Mouse (Mus musculus): ENCODE data around the gene Prm3. TPM values are rescaled to one million over a fixed set of nuclear protein-coding genes. Genes with fewer than 3 reads are reported as not detected.
A peak's percentile ranks its signal among the peaks of the same experiment; 100 is the strongest.

Prm3 gene
- polyA plus RNA-seq, 1 experiment from 2014 or later: not detected

DNA sequence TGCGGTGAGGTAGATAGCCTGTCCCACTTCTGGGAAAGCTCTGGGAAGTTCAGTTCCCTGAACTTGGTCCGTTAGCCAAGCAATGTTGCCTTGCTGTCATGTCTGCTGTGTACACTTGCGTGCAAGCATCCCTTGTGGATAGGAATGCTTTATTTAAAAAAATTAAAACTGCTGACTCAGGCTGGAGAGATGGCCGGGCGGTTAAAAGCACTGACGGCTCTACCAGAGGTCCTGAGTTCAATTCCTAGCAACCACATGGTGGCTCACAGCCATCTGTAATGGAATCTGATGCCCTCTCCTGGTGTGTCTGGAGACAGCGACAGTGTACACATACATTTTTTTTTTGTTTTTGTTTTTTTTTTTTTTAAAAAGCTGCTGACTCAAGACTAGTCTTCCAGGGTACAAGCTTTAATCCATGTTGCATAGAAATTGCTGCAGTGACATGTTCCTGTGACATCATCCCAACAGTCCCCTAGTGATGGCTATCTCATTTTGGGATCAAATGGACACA, 3.1 kb downstream of the Prm3 start:
- no peaks in the 10 kb centered on the region for H3K36me3 ChIP-seq (replicated peaks)
- no peak overlapping the region for H3K4me3 ChIP-seq
- WGBS: 89% methylated on average over 7 of the region's 7 CpGs
- no peak overlapping the region for H3K27ac ChIP-seq
- peaks cover 32% of the 10 kb centered on the region for H3K27me3 ChIP-seq (ENCODE audit: poor library complexity, severe bottlenecking)
- no peak for DNase-seq (ENCODE audit: extremely low spot score, low spot score)
- H3K4me1 ChIP-seq: peaks cover 57% of the 10 kb centered on the region
- H3K9me3 ChIP-seq: no peaks in the 10 kb centered on the region

DNA sequence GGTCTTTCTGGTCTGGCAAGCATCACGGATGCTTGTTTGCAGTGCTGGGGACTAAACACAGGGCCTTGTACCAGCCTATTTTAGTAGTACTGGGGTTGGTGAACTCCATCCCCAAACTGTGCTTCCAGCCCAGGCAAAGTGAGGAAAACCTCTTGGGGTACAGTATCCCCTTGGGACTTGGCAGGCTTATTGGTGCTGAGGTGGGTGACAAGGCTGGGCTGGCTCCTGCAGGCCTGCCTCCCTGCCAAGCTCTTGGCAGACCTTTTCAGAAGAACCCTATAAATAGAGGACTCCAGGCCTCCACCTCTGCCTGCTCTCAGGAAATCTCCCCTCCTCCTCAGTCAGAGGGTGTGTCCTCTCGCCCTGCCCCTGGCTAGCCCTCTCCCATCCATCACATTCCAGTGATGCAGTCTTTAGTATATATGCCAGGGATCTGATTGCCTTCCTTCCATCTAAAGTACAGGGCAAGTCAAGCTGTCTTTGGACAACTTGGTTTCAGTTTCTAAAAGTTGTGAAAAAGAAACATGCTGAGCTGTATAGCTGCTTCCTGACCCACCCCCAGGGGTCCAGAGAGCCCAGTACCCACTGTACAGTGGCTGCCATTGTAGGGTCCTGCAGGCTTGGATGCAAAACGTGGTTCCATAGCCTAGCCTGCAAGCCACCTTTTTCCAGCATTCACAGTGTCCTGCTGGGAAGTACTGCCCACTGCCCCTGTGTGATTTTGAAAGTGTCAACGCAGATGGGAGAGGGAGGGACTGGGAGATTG, 3.7 kb downstream of the Prm3 start:
- Histone ChIP-seq H3K36me3 (replicated peaks) (no peaks in the 10 kb centered on the region), H3K4me1 (peaks cover 63% of the 10 kb centered on the region), H3K9me3 (no peaks in the 10 kb centered on the region), H3K27me3 (ENCODE audit: poor library complexity, severe bottlenecking) (peaks cover 37% of the 10 kb centered on the region), H3K27ac (peak overlapping the region; percentile 93), H3K4me3 (peak overlapping the region; percentile 80)
- 65% methylated on average over 4 of the region's 4 CpGs for WGBS
- no peak for DNase-seq (ENCODE audit: extremely low spot score, low spot score)

DNA sequence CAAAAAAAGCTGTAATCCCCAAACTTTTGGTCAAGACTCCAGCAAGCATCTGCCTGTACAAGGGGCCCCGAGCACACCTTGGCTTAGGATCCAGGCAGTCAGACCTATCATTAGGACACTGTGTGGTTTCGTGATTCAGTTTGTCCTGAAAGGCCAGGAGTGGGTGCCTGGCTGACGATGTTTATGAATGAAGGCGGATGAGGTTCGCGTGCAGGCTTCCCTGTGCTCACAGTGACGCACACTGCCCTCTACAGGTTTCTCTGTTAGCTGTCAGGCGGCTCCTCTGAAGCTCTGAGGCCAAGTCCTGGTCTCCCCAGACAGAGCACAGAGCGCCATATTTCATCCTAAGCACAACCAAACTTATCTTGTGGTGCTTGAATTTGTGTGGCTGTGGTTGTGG, 4.4 kb downstream of the Prm3 start:
- no peaks in the 10 kb centered on the region for H3K36me3 ChIP-seq (replicated peaks)
- DNase-seq (ENCODE audit: extremely low spot score, low spot score): peak; percentile 82
- H3K27me3 ChIP-seq (ENCODE audit: poor library complexity, severe bottlenecking): peaks cover 32% of the 10 kb centered on the region
- 1% methylated on average over 9 of the region's 9 CpGs for WGBS
- H3K9me3 ChIP-seq: no peaks in the 10 kb centered on the region
- peak overlapping the region; percentile 93 for H3K27ac ChIP-seq
- peaks cover 69% of the 10 kb centered on the region for H3K4me1 ChIP-seq
- peak overlapping the region; percentile 80 for H3K4me3 ChIP-seq

DNA sequence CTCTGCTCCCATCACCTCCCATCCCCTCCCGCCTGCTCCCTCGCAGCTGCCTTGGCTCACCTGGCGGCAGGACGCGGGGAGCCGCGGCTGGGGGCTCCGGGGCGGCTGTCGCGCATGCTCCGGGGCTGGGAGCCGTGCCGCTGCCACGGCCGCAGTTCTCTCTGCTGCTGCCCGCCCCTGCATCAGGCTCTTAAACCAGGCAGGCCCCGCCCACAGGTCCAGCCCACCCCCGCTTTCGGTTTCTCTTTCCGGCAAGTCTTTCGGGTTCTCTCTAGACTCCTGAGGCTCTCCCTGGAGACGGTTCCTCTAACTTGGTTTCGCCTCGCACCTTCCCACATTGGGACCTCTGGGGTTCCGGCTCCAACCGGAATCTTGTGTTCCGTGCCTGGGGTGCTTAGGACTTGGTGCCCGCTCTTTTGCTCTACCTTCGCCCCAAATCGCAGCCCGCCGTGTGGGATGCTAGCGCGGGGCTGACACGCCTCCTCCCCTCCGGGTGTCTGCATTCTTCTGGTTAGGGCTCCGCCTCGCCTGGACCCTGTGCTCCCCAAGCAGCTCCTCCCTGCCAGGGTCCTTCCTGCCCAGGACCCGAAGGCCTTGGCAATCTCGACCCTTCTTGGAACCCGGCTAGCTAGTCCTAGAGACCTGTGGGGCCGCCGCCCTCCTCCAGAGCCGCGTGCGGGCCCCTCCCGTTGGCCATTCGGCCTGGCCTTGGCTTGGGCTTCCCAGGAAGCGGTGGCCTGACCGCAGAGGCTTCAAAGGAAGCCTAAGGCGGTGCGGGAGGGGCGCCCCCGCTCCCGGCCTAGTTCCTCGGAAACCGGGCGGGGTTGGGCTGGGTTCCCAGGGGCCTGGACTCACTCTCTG, 5.1 kb downstream of the Prm3 start, which contains the start of gene Socs1:
Socs1 (minus strand) TSS at position 166 of the 861 bp plus-strand sequence.
- Histone ChIP-seq H3K27me3 (ENCODE audit: poor library complexity, severe bottlenecking) (peaks cover 30% of the 10 kb centered on the region), H3K4me3 (peak within 1 kb of the TSS; percentile 80), H3K4me1 (peaks cover 69% of the 10 kb centered on the region), H3K9me3 (no peaks in the 10 kb centered on the region), H3K27ac (peak within 1 kb of the TSS; percentile 93), H3K36me3 (replicated peaks) (no peaks in the 10 kb centered on the region)
- peak; percentile 90 for DNase-seq (ENCODE audit: extremely low spot score, low spot score)
- WGBS: under 1% methylated on average over 57 of the region's 59 CpGs

DNA sequence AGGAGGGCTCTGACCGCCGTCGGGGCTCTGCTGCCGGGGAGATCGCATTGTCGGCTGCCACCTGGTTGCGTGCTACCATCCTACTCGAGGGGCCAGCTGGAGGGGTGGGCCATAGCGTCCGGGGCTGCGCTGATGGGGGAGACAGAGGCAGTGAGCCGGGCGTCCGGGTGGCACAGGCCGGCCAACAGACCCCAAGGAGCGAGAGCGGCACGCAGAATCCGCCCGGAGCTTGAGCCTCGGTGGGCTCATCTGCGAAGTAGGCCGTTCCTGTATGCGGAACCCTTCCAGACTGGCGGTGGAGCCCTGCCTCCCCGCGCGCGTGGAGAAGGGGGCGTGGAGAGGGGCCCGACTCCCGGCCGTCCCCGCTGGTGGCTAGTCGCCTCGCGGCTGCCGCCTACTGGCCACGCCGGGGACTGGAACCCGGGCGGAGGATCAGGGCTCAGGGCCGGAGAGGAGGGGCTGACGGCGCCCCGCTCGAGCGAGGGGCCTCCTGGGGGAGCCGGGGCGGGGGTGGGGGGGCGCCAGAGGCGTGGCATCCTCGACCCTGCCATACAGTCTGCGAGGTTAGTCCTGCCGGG, 5.8 kb downstream of the Prm3 start:
- peak; percentile 91 for DNase-seq (ENCODE audit: extremely low spot score, low spot score)
- Histone ChIP-seq H3K4me1 (peaks cover 69% of the 10 kb centered on the region), H3K27ac (peak overlapping the region; percentile 93), H3K27me3 (ENCODE audit: poor library complexity, severe bottlenecking) (peaks cover 30% of the 10 kb centered on the region), H3K4me3 (peak overlapping the region; percentile 80), H3K9me3 (no peaks in the 10 kb centered on the region), H3K36me3 (replicated peaks) (no peaks in the 10 kb centered on the region)
- under 1% methylated on average over 52 of the region's 55 CpGs for WGBS

DNA sequence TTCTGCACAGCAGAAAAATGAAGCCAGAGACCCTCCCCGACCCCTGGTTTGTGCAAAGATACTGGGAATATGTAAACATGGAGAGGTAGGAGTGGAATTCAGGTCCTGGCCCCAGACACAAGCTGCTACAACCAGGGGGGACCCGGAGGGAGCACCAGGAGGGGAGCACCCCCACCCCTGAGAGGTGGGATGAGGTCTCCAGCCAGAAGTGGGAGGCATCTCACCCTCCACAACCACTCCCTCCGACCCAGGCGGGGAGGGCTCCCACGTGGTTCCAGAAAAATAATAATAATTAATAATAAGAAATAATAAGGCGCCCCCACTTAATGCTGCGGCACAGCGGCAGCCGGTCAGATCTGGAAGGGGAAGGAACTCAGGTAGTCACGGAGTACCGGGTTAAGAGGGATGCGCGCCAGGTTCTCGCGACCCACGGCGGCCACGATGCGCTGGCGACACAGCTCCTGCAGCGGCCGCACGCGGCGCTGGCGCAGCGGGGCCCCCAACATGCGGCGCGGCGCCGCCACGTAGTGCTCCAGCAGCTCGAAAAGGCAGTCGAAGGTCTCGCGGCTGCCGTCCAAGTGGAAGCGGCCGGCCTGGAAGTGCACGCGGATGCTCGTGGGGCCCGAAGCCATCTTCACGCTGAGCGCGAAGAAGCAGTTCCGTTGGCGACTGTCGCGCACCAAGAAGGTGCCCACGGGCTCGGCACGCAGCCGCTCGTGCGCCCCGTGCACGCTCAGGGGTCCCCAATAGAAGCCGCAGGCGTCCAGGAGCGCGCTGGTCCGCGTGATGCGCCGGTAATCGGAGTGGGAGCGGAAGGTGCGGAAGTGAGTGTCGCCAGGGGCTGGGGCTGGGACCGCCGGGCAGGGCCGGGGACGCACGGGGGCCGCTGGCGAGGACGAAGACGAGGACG, 6.6 kb downstream of the Prm3 start:
- peak overlapping the region; percentile 93 for H3K27ac ChIP-seq
- no peaks in the 10 kb centered on the region for H3K9me3 ChIP-seq
- peaks cover 62% of the 10 kb centered on the region for H3K4me1 ChIP-seq
- peak overlapping the region; percentile 80 for H3K4me3 ChIP-seq
- H3K27me3 ChIP-seq (ENCODE audit: poor library complexity, severe bottlenecking): peaks cover 27% of the 10 kb centered on the region
- H3K36me3 ChIP-seq (replicated peaks): no peaks in the 10 kb centered on the region
- 4% methylated on average over 81 of the region's 81 CpGs for WGBS
- peak; percentile 24 for DNase-seq (ENCODE audit: extremely low spot score, low spot score)

DNA sequence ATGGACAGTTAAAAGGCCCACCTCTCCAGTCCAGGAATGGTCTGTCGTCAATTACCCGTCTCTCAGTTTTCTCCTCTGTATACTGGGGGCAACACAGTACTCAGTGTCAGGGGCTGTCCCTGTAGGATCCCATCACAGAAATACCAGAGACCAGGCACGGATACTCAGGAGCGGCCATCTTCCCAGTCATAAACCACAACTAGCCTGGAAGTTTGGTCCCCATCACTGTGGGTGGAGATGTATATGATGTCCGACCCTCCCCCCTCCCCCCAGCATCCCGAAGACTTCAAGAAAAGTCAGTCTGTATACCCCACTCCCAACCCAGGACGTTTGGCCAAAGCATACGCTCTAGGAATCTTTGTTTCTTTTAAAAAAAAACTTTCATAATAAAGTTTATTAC, 7.3 kb downstream of the Prm3 start:
- Histone ChIP-seq H3K27me3 (ENCODE audit: poor library complexity, severe bottlenecking) (peaks cover 27% of the 10 kb centered on the region), H3K9me3 (no peaks in the 10 kb centered on the region), H3K36me3 (replicated peaks) (no peaks in the 10 kb centered on the region), H3K27ac (no peak overlapping the region), H3K4me1 (peaks cover 55% of the 10 kb centered on the region), H3K4me3 (peak overlapping the region; percentile 80; the same call in 1 of the 2 replicates)
- DNase-seq (ENCODE audit: extremely low spot score, low spot score): no peak
- whole genome bisulfite sequencing: 63% methylated on average over 8 of the region's 8 CpGs

DNA sequence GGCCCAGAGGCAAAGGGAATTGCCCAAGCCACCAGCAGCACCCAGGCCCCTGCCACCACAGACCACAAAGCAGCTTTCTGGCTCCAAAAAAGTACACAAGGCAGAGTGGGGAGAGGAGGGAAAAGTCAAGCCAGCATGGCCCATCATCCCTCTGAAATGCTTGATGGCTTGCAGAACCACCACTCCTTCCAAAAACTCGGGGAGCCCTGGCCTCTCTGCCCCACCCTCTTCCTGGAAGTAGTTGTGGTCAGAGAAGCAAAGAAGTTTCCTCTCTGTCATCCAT, 7.6 kb downstream of the Prm3 start:
- DNase-seq (ENCODE audit: extremely low spot score, low spot score): no peak
- H3K27me3 ChIP-seq (ENCODE audit: poor library complexity, severe bottlenecking): peaks cover 27% of the 10 kb centered on the region
- no peaks in the 10 kb centered on the region for H3K9me3 ChIP-seq
- H3K36me3 ChIP-seq (replicated peaks): no peaks in the 10 kb centered on the region
- no peak overlapping the region for H3K27ac ChIP-seq
- peaks cover 51% of the 10 kb centered on the region for H3K4me1 ChIP-seq
- WGBS: 57% methylated on average over 1 of the region's 1 CpGs
- H3K4me3 ChIP-seq: no peak overlapping the region

DNA sequence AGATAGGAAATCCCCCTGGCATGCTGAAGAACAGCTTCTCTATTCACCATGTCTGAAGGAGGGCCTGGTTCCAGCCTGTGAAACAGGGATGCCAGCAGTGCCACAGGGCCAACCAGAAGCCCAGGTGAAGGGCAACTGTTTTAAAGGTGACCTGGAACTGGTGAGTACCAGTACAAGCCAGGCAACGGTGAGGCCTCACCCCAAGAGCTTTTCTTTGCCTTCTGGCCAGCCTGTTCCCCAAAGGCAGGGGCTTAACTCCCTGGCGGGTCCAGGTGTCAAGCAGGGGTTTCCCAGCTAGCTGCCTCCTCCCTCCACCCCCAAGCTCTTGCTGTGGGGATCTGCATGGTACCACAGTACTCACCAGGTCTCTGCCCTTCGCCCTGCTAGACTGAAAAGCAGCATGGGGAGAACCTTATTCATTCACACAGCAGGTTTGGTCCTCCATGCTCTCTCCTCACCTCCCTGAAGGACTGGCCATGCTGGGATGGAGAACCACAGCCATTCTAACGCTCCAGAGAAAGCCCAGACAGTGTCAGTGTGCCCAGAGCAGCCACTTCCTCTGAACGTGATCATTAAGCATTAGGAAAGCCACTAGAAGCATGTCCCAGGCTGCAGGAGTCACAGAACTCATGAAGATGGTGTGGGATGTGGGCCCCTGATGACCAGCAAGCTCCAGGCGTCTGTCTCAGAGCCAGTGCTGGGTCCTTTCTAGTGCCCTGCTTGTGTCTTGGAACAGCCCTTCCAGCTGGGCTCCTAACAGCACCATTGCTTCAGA, 8.2 kb downstream of the Prm3 start:
- Histone ChIP-seq H3K27me3 (ENCODE audit: poor library complexity, severe bottlenecking) (peaks cover 27% of the 10 kb centered on the region), H3K36me3 (replicated peaks) (no peaks in the 10 kb centered on the region), H3K4me1 (peaks cover 50% of the 10 kb centered on the region), H3K9me3 (no peaks in the 10 kb centered on the region), H3K4me3 (no peak overlapping the region; the same call in 1 of the 2 replicates), H3K27ac (peak overlapping the region; percentile 22; the same call in 1 of the 2 replicates)
- DNase-seq (ENCODE audit: extremely low spot score, low spot score): no peak
- 42% methylated on average over 6 of the region's 6 CpGs for WGBS

DNA sequence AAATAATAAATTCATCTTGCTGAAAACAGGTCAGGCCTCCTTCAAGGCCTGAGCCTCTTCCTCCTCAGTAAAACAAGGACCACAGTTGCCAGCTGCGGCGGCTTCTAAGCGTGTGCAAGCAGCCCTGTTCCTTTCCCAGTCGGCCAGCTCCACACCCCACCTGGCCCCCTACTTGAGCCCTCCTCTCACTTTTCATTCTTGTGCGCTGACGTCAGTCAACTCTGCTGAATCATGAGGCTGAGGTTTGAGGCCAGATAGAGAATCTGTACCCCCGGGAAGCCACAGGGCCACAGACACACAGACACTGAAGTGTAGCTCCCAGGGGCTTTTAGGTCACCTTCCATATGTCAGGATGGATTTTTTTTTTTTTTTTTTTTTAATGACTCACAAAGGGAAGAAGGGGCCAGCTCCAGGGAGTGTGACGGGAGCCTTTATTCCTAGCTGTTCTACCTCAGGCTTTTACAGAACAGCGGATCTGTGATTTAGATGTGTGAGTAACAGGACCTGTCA, 8.8 kb downstream of the Prm3 start:
- Histone ChIP-seq H3K4me1 (peaks cover 45% of the 10 kb centered on the region), H3K27ac (no peak overlapping the region)

DNA sequence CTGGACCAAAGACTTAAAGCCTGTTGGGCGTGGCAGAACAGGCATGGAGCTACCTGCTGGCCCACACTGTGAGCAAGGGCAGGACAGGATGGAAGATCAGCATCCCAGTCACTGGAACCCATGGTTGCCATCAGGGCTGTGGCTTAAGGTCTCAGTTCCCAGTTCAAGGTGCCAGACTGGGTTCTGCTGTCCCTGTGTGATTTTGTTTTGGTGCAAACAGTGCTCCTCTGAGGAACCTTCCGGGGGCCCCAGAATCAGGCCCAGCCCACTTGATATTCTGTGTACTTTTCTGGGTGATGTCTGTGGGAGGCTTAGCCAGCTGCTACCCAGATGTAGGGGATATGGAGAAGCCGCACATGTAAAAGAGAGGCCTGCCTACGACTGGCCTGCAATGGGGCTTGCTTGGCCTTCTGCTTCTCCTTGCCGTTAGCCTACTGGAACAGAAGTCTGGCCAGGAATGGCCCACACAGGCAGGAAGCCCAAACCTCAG, 10.0 kb downstream of the Prm3 start:
- H3K27me3 ChIP-seq (ENCODE audit: poor library complexity, severe bottlenecking): peaks cover 27% of the 10 kb centered on the region
- H3K4me3 ChIP-seq: no peak overlapping the region
- 83% methylated on average over 5 of the region's 5 CpGs for WGBS
- H3K9me3 ChIP-seq: no peaks in the 10 kb centered on the region
- H3K36me3 ChIP-seq (replicated peaks): no peaks in the 10 kb centered on the region
- H3K27ac ChIP-seq: no peak overlapping the region
- no peak for DNase-seq (ENCODE audit: extremely low spot score, low spot score)
- H3K4me1 ChIP-seq: peaks cover 38% of the 10 kb centered on the region

More for the DNA sequence above, 8.8 kb downstream of the Prm3 start:
- WGBS: 54% methylated on average over 9 of the region's 9 CpGs
- no peaks in the 10 kb centered on the region for H3K36me3 ChIP-seq (replicated peaks)
- no peaks in the 10 kb centered on the region for H3K9me3 ChIP-seq
- no peak overlapping the region; the same call in 1 of the 2 replicates for H3K4me3 ChIP-seq
- H3K27me3 ChIP-seq (ENCODE audit: poor library complexity, severe bottlenecking): peaks cover 27% of the 10 kb centered on the region
- no peak for DNase-seq (ENCODE audit: extremely low spot score, low spot score)
